Mouse (Mus musculus) A20 (cell line): Measurements from ENCODE around the gene Anp32e.
"Not testable (repeated sequence)": the region's sequence is repeated elsewhere in the genome, so short reads cannot be mapped to it uniquely, and the experiment has no call there.

Experiments used
- DNase-seq: peaks from one replicate; pipeline ENCODE4 v3.0.0-alpha.2; 2011; ENCODE audit warnings: low read depth, low spot score

Anp32e gene

DNA sequence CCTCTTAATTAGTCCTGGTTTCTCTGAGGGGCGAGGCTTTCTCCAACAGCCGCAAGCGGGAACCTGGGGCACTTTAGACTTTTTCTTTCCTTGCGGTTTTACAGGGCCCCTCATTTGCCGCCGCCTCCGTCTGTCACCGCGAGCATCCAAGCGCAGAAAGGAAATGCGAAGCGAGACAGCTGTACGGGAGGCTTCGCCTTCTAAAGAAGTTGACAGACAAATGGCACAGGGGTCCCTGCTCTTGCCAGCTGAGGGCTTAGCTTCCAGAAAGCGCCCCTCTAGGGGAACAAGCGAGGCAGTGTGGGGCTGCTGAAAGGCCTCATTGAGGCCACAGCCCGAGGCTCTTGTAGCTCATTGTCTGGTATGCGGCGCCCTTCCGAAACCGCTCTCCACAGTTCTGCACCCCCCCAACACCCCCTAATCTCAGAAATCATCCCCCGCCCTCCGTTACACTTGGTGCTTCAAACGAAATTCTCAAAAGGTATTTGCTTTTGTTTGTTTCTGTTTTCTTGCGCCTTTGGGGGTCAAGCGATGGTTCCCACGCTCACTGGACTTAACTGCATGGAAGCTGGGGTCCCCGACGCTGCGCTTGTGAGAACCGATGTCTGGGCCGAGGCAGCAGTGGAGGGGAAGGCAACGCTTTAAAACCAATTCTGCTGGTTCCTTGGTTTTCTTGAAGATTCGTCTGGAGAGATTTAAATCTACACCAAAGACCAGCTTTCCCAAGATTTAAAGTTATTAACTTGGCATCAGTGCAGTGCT is 44.0 kb downstream of the Anp32e start:
- peak; percentile 92 for DNase-seq

DNA sequence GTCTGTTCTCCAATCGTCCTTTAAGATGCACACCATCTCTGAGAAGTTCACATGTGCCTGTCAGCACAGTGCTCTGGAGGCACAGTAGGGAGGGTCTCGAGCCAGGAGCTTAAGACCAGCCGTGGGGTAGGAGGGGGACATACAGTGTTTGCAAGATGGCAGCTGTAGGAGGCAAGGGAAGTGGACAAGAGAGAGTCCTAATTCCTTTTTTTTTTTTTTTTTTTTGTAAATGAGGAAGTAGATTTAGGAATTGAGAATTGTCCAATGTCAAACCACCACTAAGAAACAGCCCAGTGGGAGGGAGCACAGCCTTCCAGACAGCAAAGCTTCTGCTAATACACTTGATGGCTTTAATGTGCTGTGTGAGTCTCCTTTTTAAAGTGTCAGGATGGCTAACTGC is 48.0 kb downstream of the Anp32e start:
- DNase-seq, result no peak

DNA sequence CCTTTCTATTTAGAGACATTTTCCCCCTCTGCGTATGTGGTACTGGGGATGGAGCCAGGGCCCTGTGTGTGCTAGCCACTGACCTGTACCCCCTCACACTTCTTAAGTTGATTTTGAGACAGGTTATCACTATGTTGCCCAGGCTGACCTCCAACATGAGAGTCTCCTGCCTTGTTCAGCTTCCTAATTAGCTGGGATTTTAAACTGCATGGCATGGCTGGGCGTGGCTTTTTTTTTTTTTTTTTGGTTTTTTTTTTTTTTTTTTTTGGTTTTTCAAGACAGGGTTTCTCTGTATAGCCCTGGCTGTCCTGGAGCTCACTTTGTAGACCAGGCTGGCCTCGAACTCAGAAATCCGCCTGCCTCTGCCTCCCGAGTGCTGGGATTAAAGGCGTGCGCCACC is 48.5 kb downstream of the Anp32e start:
- DNase-seq, result not testable (repeated sequence)

DNA sequence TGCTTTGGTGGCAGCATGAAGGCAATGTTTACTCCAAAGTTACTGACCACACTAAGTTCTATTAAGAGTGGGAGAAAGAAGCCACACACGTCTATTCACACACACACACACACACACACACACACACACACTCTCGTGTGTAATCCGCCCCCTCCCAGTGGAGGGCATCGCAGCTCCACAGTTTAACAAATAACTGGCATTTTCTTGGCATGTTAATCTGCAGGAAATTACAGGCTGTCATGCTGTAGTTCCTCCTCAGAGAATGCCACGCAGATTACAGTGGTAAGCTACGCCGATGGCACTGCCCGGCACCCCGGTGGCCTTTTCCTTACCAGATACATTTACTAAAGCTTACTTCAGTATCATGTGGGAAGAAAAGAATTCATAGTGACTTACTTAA is 49.2 kb downstream of the Anp32e start:
- DNase-seq, result no peak

DNA sequence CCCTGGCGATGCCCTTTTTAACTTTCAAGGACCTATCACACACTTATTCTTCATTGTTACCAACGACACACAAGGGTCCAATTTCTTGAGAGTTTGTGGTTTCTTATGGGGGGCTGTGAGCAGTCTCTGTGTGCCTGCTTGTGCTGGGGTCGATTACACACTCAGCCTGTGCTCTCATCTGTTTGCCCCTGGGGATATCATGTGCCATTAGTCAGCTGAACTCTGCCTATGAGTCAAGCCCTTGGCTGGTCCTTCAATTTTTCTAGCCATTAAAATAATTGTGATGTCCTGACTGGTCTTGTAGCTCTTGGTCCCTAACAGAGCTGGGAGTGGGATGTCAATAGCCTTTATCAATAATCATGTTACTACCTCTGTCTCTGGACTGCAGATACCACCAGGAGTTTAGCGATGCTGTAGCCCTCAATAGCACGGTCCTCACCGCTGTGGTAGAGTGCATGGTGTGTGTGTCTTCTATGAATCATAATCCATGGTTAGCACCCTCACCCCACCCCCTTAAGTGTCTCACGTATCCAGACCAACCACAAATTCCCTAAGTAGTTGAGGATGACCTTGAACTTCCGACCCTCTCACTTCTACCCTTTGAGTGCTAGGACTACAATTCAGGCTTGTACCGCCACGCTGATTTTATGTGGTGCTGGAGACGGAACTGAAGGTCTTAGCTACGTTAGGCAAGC is 51.4 kb downstream of the Anp32e start:
- no peak for DNase-seq

DNA sequence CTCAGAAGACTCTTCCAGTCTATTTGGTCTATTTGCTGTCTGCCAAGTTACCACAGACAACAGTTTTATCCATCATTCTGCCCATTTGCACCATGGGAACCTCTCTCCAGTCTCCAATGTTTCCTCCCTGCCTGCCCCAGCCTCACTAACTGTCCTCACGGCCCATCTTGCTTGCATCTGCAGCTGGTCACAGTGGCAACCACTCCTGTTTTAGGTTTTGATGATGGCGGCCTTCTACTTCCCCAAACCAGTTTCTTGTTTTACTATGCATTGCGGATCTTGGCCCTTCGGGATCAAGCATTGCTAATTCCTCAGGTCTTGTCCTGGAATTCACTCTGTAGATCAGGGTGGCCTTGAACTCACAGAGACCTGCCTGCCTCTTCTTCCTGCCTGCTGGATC is 53.1 kb downstream of the Anp32e start:
- peak; percentile 85 for DNase-seq

DNA sequence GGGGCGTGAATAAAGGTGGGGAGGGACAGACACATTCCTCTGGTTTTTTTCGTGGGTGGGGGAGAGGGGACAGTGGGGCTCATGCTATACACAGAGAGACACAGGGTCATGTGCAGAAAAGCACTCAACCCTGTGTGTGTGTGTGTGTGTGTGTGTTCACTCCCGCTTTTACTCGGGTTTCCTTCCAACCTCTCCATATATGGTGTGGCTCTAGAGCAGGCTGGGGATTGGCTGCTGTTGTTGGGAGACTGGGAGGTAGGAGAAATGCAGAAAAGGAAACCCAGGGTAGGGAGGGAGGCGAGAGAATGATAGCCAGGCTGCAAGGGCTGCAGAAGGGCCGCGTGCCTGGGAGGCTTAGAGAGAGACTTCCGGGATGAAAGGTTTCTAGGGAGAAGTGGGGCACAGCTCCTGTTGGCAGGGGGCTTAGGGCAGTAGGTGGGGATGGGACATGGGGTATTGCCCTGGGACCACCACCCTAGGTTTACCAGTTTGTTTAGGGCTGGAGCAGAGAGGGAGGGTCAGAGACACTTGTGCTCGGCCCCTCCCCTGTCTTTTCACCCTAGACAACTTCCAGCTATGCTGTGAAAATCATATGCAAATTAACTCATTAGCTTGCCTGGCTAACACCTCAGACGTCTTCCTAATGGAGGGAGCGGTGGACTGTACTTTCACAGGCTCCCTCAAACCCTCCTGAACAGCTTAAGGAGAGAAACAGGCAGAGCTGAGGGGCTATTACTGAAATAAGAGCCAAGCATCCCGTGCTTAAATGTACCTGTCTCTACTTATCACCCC is 56.4 kb downstream of the Anp32e start:
- peak; percentile 85 for DNase-seq

DNA sequence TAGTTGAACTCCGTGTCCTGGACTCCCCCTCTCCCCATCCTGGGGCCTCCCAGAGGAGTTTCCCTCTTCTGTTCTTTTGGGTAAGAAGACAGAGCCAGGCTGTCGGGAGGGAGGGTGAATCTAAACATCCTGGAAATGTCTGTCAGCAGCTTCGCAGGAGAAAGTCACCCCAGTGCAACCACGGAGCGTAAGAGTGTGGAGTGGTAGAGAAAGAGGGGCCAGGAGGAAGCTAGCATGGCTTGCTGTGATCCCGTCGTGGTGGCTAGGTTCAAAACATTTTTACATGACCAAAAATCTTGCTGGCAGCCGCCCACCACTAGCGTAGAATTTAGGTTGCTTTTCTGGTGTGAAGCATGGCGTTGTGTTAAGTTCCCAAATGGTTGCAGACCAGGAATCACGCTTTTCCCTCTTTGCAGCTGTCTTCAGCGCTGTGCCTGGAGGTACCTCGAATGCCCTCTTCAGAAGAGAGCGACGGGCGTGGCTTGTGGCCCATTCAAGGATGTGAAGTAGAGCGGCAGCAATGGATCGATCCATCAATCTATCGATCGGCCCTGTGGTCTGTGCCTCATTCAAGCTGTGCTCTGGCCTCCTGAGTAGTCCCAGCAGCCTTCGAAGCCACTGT is 57.1 kb downstream of the Anp32e start:
- DNase-seq, result peak; percentile 87

DNA sequence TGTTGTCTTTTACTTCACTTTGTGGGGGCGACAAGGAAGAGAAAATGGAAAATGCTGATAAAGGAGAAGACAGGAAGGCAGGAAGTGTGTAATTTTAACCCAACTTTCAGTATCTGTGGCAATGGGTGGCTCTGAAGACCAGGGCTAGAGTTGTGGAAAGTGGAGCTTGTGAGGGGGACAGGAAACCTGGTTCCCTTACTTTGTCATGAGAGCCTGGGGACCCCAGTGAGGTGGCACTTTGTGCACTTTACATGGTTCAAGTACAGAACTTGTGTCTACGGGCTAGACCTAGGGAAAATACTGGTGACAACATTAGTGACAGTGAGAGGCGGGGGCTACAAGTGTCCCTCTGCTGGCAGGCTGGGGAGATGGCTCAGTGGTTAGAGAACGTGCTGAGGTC is 57.9 kb downstream of the Anp32e start:
- DNase-seq, result peak; percentile 71

DNA sequence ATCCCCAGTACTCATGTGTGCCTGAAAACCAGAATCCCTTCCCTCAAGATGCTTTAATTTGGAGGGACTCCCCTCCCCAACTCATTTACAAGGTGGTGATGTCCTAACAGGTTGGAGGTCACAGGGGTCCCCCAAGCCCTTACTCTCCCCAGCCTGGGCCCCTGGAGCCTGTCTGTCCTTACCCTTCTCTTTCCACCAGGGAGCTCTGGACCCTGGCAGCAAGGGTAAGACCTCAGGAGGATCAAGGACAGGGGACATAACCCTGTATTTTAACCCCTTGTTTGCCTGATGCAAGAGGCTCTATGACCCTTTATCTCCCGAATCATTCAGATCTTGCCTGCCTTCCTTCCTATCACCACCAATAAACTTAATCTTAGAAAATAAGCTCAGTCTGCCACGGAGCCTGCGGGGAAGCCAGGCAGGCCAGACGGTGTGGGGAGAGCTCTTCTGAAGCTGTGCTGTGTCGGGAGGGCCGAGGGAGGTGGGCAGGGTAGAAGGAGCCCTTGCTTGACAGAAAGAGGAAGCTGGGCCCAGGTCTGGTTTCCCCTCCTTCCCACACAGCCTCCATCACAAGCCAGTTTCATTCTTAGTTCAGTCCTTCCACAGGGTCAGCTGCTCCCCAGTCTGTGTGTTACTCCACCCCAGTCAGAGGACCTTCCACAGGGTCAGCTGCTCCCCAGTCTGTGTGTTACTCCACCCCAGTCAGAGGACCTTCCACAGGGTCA is 58.5 kb downstream of the Anp32e start:
- peak; percentile 93 for DNase-seq

DNA sequence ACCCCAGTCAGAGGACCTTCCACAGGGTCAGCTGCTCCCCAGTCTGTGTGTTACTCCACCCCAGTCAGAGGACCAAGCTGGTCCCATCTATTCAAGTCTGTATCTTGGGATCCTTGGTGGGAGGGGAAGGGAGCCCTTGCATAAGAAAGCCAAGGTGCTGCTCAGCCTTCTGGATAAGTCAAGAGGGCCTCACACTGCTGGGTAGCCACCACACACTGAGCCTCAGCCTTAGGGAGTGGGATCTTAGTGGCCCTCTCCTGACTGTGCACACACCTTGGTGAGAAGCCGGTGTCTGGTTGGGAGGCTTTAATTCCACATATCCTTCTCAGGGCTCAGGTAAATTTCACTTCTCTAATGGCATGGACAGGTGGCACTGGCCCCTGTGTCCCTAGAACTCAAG is 59.1 kb downstream of the Anp32e start:
- DNase-seq, result peak; percentile 76

DNA sequence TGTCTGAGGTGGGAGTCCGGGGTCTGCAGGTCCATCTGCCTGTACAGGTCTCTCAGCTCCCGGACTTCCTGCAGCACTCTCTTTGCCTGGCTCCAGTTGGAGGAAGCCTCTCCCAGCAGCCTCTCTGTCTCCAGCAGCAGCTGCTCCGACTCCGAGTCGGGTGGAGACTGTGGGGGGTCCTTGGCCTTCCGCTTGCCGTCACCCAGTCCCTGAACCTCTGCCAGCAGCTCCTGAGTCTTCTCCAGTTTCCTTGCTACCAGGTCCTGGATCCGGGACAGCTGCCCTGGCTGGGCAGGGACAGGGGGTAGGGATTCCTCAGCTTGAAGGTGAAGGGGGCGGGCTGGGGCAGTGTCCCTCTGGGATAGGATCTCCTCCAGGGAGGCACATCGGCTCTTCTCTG is 59.9 kb downstream of the Anp32e start:
- DNase-seq, result no peak

DNA sequence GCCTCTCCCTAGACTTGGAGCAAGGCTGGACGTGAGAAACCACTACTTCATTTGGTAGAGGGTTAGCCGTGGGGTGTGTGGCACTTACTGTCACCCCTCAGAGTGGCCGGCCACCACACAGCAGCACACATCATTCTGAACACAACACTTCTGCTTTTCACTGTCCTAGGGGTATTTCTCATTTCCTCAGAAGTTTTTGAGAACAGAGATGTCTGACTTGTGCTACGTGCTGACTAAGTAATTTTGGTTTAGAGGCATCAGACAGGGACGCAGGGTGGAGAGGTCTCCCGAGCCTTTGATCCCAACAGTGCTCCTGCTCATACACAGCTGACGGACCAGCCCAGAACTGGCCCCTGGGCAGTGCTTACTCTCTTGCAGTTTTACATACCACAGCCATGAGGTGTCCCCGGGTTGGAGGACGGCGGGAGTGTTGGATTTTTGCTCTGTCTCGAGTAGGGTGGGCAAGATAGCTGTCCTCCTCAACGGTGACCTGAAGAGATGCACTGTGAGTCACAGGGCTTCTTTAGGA is 61.4 kb downstream of the Anp32e start:
- DNase-seq, result peak; percentile 80

DNA sequence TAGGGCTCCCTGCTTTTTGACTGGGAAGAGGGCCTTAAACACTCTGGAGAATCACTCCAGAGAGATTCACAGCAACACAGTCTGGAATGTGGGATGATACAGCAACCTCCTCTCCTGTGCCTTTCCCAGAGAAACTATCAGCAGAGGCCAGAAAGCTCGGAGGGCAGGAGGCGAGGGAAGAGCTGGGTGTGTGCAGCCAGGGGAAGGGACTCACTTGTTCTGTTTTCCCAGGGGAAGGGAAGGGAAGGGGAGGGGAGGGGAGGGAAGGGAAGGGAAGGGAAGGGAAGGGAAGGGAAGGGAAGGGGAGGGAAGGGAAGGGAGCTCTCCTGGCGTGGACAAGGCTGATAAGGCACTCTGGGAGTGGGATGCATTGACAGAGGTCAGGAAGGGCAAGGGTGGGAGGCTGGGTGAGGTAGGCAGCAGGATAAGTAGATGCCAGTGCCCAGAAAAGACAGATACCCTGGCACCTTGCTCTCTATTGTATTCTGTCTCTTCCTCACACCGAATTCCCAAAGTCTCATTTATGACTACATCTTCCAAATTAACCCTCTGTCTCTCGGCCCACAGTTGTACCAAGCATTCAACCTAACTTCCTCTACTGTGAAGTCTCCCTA is 64.1 kb downstream of the Anp32e start:
- DNase-seq, result no peak

DNA sequence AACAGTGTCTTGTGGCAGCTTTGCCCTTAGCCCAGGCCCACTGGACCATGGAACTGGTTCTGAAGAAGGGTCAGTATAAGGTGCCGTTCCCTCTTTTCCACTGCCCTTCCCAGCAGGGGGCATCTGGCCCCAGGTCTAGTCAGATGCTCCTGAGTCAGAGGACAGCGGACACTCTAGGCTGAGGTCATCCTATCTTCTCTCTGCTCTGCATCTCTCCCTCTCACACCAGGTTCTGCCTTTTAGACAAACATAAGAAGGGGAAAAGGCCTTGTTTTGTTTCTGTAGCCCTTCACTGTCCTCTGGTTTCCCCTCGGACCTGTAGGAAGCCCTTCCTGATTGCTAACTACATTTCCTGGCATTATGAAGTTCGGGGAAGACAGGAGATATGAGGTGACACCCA is 64.8 kb downstream of the Anp32e start:
- DNase-seq, result peak; percentile 80

DNA sequence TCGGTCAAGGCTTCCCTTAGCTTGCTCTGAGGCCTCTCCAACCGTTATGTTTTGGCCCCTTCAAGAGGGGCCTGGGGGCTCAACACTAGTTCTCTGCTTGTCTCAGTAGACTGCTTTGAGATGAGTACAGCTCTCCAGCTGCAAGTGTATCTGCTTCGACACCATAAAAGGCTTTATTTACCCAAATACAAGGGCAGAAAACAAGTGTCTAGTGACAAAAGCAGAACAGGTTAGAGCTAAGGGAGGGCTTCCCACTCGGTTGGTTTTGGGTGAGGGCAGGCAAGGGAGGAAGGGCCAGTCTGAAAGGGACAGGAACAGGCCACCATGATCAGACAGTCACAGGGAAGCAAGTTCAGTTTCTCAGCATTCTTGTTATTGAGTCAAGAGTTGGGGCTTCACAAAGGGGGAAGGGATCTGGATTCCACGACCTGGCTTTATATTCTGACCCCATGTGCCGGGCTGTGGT is 65.4 kb downstream of the Anp32e start:
- peak; percentile 81 for DNase-seq

DNA sequence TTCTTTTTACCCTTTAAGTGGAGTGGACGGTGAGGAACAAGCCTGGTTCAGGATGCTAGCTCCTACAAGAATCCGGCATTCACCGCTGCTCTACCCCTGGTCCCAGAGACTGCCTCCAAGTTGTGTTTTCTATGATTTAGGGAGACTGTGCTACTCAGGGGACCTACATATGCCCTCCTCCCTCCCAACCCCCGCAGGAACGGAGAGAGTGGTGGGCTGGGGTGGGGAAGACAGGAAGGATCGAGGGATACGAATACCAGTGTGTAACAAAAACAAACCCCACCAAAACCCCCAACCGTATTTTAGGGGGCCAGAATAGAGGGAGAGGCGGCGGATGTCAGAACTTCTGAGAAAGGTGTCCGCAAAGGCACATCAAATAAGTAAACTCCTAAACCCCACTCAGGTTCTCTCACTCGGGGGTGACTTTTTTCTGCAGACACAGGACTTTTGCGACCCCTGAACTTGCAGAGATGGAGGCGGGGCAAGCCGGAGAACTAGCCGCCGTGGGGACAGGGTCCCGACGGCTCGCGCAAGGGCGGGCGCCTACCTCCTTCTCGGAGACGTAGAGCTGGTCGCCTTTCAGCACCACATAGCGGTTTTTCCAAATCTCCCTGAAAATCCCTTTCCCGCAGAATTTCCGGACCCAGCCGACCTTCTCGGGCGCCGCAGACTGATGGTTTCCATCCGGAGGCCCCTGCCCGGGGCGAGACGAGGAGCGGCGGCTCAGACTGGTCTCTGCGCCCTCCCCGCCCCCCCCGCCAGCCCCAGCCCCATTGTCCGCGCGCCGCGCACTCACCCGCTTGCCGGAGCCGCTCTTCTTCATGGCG is 66.1 kb downstream of the Anp32e start:
- DNase-seq, result peak; percentile 69

DNA sequence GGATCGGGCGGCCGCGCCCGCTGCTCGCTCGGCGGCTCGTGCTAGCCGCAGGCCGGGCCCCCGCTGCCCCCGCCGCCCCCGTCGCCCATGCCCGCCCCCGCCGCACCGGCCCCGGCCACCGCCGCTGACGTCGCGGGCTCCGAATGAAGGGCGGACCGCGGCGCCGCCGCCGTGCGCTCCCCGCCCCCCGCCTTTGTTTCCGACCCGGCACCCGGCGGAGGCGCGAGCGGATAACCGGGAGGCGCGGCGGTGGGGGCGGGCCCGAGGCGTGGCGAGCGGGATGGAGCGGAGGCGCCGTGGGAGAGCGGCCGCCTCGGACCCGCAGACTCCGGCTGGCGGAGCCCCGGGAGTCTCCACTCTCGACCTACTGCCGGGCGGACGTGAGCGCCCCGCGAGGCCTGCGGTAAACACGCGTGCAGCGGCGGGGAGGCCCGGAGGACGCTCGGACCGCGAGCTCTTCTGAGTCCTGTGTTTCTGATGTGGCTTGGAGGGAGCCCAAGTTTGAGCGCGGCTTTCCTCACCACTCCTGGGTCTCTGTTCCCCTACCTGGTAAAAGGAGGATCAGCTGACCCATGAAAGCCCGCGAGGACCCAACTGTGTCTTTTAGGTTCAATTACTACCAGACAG is 66.9 kb downstream of the Anp32e start, which contains the start of gene Plekho1:
Plekho1 (minus strand) TSS at position 200 of the 627 bp plus-strand sequence.
- peak; percentile 74 for DNase-seq

DNA sequence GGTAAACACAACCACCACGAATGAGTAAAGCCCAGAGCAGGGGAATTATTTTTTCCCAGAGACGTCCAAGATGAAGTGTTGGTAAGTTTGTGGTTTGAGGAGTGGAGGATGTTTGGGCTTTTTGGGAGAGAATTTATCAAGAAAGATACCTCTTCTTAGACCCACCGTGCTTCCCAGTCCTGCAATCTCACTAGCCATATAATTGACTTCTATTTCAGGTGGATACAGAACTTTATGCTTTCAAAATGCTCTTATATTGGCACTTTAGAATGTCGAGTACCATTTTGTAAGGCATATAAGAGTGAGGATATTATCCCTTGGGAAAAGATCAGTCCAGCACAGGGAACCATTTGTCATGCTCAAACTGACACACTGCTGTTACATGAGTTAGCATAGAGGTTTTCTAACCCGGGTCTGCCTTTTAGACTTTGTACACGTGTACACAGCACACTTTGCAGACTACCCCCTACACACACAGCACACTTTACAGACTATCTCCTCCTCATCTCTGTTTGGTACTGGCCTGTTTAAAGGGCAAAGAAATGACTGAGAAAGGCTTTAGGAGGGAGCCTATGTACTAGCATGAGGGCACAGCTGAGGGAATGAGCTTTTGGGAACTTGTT is 67.5 kb downstream of the Anp32e start:
- peak; percentile 50 for DNase-seq
